Mouse (Mus musculus) heart, embryonic 10.5 days (tissue): ENCODE results near the gene Syngr3. TPM values are rescaled to one million over a fixed set of nuclear protein-coding genes. Genes with fewer than 3 reads are reported as not detected.

Experiments
- polyA plus RNA-seq: library from polyadenylated mRNA; unstranded; fragments of >200 nt; fragmentation: Nextera tagmentation; extraction: Ambion mirVana; gene quantifications from 2 replicates; pipeline ENCODE4 v1.2.1, GENCODE M21; 2016

Gene Syngr3
- polyA plus RNA-seq, 1 experiment from 2014 or later = 1.5 TPM

Other genes with a start within 250 kb of the Syngr3 start
- 1.6 and 2.3 TPM in 2 replicates for gene Dnase1l2, start 246.8 kb downstream of the Syngr3 start, polyA plus RNA-seq
- 27.1 and 30.3 TPM in 2 replicates for gene E4f1, start 219.6 kb downstream of the Syngr3 start, polyA plus RNA-seq
- gene Pgp, start 219.6 kb downstream of the Syngr3 start, polyA plus RNA-seq = 86.3 and 91.2 TPM in 2 replicates
- gene Bricd5, start 216.1 kb downstream of the Syngr3 start, polyA plus RNA-seq = 0.48 and 0.69 TPM in 2 replicates
- gene Mlst8, start 210.9 kb downstream of the Syngr3 start, polyA plus RNA-seq = 22.3 and 22.7 TPM in 2 replicates
- gene Caskin1, start 201.4 kb downstream of the Syngr3 start, polyA plus RNA-seq = 0.71 and 1.4 TPM in 2 replicates
- gene Traf7, start 162.0 kb downstream of the Syngr3 start, polyA plus RNA-seq = 93.5 and 95.9 TPM in 2 replicates
- gene Rab26, start 155.7 kb downstream of the Syngr3 start, polyA plus RNA-seq = 1.3 and 2.3 TPM in 2 replicates
- gene Pkd1, start 140.1 kb downstream of the Syngr3 start, polyA plus RNA-seq = 12.3 and 13.9 TPM in 2 replicates
- gene Tsc2, start 57.3 kb downstream of the Syngr3 start, polyA plus RNA-seq = 56.9 and 66.4 TPM in 2 replicates
- gene Nthl1, start 57.3 kb downstream of the Syngr3 start, polyA plus RNA-seq = 15.0 and 19.8 TPM in 2 replicates
- gene Slc9a3r2, start 39.6 kb downstream of the Syngr3 start, polyA plus RNA-seq = 51.5 and 51.9 TPM in 2 replicates
- 0.28 TPM in 1 of 2 replicates, not detected in the other for gene Npw, start 31.5 kb downstream of the Syngr3 start, polyA plus RNA-seq
- 22.3 and 26.2 TPM in 2 replicates for gene Zfp598, start 20.3 kb downstream of the Syngr3 start, polyA plus RNA-seq
- 38.3 and 49.4 TPM in 2 replicates for gene Gfer, start 6.2 kb upstream of the Syngr3 start, polyA plus RNA-seq
- gene Noxo1, start 6.3 kb upstream of the Syngr3 start, polyA plus RNA-seq = 0.78 and 0.79 TPM in 2 replicates
- 79.1 and 100 TPM in 2 replicates for gene Tbl3, start 17.7 kb upstream of the Syngr3 start, polyA plus RNA-seq
- gene Rnf151, start 28.1 kb upstream of the Syngr3 start, polyA plus RNA-seq = 0.20 and 0.33 TPM in 2 replicates
- gene Rps2, start 28.2 kb upstream of the Syngr3 start, polyA plus RNA-seq = 1,171 and 1,258 TPM in 2 replicates
- gene Ndufb10, start 34.5 kb upstream of the Syngr3 start, polyA plus RNA-seq = 342 and 383 TPM in 2 replicates
- 0.39 and 1.3 TPM in 2 replicates for gene Rpl3l, start 37.9 kb upstream of the Syngr3 start, polyA plus RNA-seq
- 17.8 and 19.7 TPM in 2 replicates for gene Msrb1, start 46.7 kb upstream of the Syngr3 start, polyA plus RNA-seq
- 0.51 and 0.80 TPM in 2 replicates for gene Hs3st6, start 63.0 kb upstream of the Syngr3 start, polyA plus RNA-seq
- gene Meiob, start 114.3 kb upstream of the Syngr3 start, polyA plus RNA-seq = not detected in 2 replicates
- gene Hagh, start 150.2 kb upstream of the Syngr3 start, polyA plus RNA-seq = 38.9 and 49.0 TPM in 2 replicates
- gene Fahd1, start 160.4 kb upstream of the Syngr3 start, polyA plus RNA-seq = 31.4 and 37.8 TPM in 2 replicates
- gene Igfals, start 176.0 kb upstream of the Syngr3 start, polyA plus RNA-seq = 0.21 and 0.85 TPM in 2 replicates
- gene Nubp2, start 196.4 kb upstream of the Syngr3 start, polyA plus RNA-seq = 59.1 and 71.0 TPM in 2 replicates
- gene Spsb3, start 196.7 kb upstream of the Syngr3 start, polyA plus RNA-seq = 31.1 and 36.1 TPM in 2 replicates
- 25.6 and 28.0 TPM in 2 replicates for gene Eme2, start 205.1 kb upstream of the Syngr3 start, polyA plus RNA-seq
- gene Mrps34, start 205.2 kb upstream of the Syngr3 start, polyA plus RNA-seq = 109 and 117 TPM in 2 replicates
- 30.5 and 41.4 TPM in 2 replicates for gene Nme3, start 206.5 kb upstream of the Syngr3 start, polyA plus RNA-seq
- 36.3 and 42.6 TPM in 2 replicates for gene Mapk8ip3, start 247.0 kb upstream of the Syngr3 start, polyA plus RNA-seq